Mouse (Mus musculus) intestine, embryonic 16.5 days (tissue): ENCODE data around the gene Cx3cr1. TPM values are rescaled to one million over a fixed set of nuclear protein-coding genes. Genes with fewer than 3 reads are reported as not detected.

Experiments used
- ATAC-seq: fragments of 200-750 bp; cut with Nextera tagmentation; 2 replicates; pipeline ENCODE4 v1.8.0; 2017; ENCODE audit warnings: moderate TSS enrichment, moderate library complexity
- H3K27ac ChIP-seq: fragments of 300-500 bp; sonication (generic); 2 replicates; pipeline ENCODE4 v1.5.1; 2014; ENCODE audit warnings: mild to moderate bottlenecking, low read length
- H3K27me3 ChIP-seq: fragments of 300-500 bp; sonication (generic); replicated peaks from 2 replicates; pipeline ENCODE4 v1.6.1; 2014; ENCODE audit warnings: low read length, control low read depth, mixed read lengths; ENCODE audit not compliant: control insufficient read depth, insufficient read depth
- H3K36me3 ChIP-seq: fragments of 300-500 bp; sonication (generic); 2 replicates; pipeline ENCODE4 v1.6.1; 2014; ENCODE audit warnings: low read length, control low read depth; ENCODE audit not compliant: control insufficient read depth, insufficient read depth
- H3K4me1 ChIP-seq: fragments of 300-500 bp; sonication (generic); 2 replicates; pipeline ENCODE4 v1.6.1; 2014; ENCODE audit warnings: low read length, control low read depth, mixed read lengths; ENCODE audit not compliant: control insufficient read depth, insufficient read depth
- H3K4me2 ChIP-seq: fragments of 300-500 bp; sonication (generic); 2 replicates; pipeline ENCODE4 v1.6.1; 2014; ENCODE audit warnings: low read depth, low read length, control low read depth
- H3K4me3 ChIP-seq: fragments of 300-500 bp; sonication (generic); 2 replicates; pipeline ENCODE4 v1.5.1; 2014; ENCODE audit warnings: mild to moderate bottlenecking, low read length
- H3K9ac ChIP-seq: fragments of 300-500 bp; sonication (generic); 2 replicates; pipeline ENCODE4 v1.6.1; 2014; ENCODE audit warnings: low read depth, low read length
- H3K9me3 ChIP-seq: fragments of 300-500 bp; sonication (generic); 2 replicates; pipeline ENCODE4 v1.6.1; 2016; ENCODE audit warnings: low read length, control low read depth; ENCODE audit not compliant: control insufficient read depth
- WGBS: fragments of 180-500 bp; shearing (Covaris S2); extraction: QIAGEN DNeasy Blood & Tissue Kit; methylation state at CpG from one replicate; pipeline ENCODE4 v1.1.7; 2014; 5-methylcytosine and 5-hydroxymethylcytosine counted together
- polyA plus RNA-seq: library from polyadenylated mRNA; unstranded; fragments of >200 nt; fragmentation: Nextera tagmentation; extraction: Ambion mirVana; gene quantifications from 2 replicates; pipeline ENCODE4 v1.2.1, GENCODE M21; 2015

The Cx3cr1 gene
- polyA plus RNA-seq, 1 experiment from 2014 or later, result 9.2 TPM

DNA sequence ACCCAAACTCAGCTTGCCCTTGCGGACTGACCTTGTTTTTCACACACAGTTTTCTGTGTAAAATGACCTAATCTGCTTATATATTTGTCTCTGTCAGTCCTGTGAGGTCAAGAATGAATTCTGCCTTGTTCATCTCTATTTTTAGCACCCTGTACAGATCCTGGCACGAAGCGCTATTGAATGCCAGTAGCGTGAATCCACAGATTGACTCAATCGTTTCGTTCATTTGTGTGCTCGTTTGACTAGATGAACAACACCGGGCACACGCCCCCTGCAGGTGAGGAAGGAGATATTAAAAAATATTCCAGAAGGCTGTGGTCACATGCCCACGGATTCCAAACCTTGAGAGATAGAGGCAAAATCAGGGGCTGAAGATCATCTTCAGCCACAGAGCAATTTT is 58.1 kb downstream of the Cx3cr1 start:
- under 1% methylated on average over 10 of the region's 10 CpGs for WGBS
- Histone ChIP-seq H3K4me3 (peak overlapping the region; percentile 42), H3K9me3 (peaks cover 3% of the 10 kb centered on the region; the same call in 1 of the 2 replicates), H3K9ac (peak overlapping the region; percentile 3; the same call in 1 of the 2 replicates), H3K27me3 (no peaks in the 10 kb centered on the region), H3K4me1 (peaks cover 7% of the 10 kb centered on the region), H3K36me3 (no peaks in the 10 kb centered on the region), H3K27ac (peak overlapping the region; percentile 66), H3K4me2 (peak overlapping the region; percentile 82)
- ATAC-seq, result peak; percentile 66

- peak; percentile 94 for ATAC-seq
- Histone ChIP-seq H3K4me1 (peaks cover 7% of the 10 kb centered on the region), H3K9me3 (peaks cover 3% of the 10 kb centered on the region; the same call in 1 of the 2 replicates), H3K36me3 (no peaks in the 10 kb centered on the region), H3K27ac (peak overlapping the region; percentile 66), H3K27me3 (no peaks in the 10 kb centered on the region), H3K9ac (peak overlapping the region; percentile 7; the same call in 1 of the 2 replicates), H3K4me3 (peak overlapping the region; percentile 42), H3K4me2 (peak overlapping the region; percentile 82)
- 1% methylated on average over 60 of the region's 60 CpGs for WGBS
Observed at GRCm38 (mm10) chr9:120010781-120011511, 58.7 kb downstream of the Cx3cr1 start.

DNA sequence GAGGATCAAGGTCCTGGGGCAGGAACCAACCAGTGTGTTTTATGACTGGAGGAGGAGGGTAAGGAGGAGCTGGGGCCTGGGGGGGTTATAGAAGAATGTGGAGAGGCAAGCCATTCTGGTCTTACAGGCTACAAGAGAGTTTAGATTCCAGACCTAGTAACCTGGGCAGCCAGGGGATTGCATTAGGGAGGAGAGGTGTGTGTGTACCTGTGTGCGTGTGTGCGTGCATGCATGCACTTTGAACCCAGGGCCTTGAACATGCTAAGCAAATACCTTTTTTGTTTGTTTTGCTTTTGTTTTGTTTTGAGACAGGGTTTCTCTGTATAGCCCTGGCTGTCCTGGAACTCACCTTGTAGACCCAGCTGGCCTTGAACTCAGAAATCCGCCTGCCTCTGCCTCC is 59.8 kb downstream of the Cx3cr1 start:
- Histone ChIP-seq H3K4me2 (no peak overlapping the region), H3K9ac (no peak overlapping the region), H3K27me3 (no peaks in the 10 kb centered on the region), H3K9me3 (peaks cover 3% of the 10 kb centered on the region; the same call in 1 of the 2 replicates), H3K4me3 (no peak overlapping the region), H3K4me1 (peaks cover 7% of the 10 kb centered on the region), H3K27ac (no peak overlapping the region), H3K36me3 (no peaks in the 10 kb centered on the region)
- ATAC-seq, result no peak
- 85% methylated on average over 3 of the region's 3 CpGs for WGBS

DNA sequence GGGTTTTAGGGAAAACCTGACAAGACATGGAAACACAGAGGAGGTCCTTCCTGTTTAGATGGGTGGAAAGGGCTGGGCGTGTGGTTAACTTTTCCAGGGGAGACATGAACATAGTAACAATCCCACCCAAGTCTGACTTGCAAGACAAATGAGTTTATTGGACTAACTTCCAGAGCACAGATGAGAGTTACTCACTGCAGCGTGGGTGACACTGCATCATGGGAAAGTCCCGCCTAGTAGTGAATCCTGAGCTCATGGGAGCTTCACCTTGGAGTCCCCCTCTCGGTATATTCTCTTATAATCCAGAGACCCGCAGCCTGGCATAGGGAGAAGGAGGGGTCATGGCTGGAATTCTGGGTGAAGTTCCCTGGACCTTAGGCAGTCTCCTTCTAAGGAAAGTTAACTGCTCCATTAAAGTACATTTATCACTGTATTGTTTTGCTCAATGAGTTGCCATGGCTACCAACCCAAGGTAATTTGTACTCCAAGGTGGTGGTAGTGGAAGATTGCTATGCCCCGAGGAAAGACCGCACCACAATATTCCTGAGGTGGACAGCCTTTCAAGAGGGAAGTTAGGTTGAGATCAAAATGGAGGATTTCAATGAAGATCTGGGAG is 60.3 kb downstream of the Cx3cr1 start:
- H3K4me2 ChIP-seq, result no peak overlapping the region
- H3K27ac ChIP-seq, result no peak overlapping the region
- WGBS, result 72% methylated on average over 7 of the region's 7 CpGs
- no peak overlapping the region for H3K4me3 ChIP-seq
- H3K4me1 ChIP-seq, result peaks cover 7% of the 10 kb centered on the region
- no peaks in the 10 kb centered on the region for H3K27me3 ChIP-seq
- H3K36me3 ChIP-seq, result no peaks in the 10 kb centered on the region
- peaks cover 3% of the 10 kb centered on the region; the same call in 1 of the 2 replicates for H3K9me3 ChIP-seq
- H3K9ac ChIP-seq, result no peak overlapping the region
- ATAC-seq, result no peak

GRCm38 (mm10) chr9:120007833-120008232 is 61.8 kb downstream of the Cx3cr1 start:
- 90% methylated on average over 1 of the region's 1 CpGs for WGBS
- no peaks in the 10 kb centered on the region for H3K36me3 ChIP-seq
- ATAC-seq, result no peak
- no peak overlapping the region for H3K4me2 ChIP-seq
- H3K27ac ChIP-seq, result no peak overlapping the region
- no peaks in the 10 kb centered on the region for H3K27me3 ChIP-seq
- no peak overlapping the region for H3K4me3 ChIP-seq
- H3K9ac ChIP-seq, result no peak overlapping the region
- H3K9me3 ChIP-seq, result peaks cover 3% of the 10 kb centered on the region; the same call in 1 of the 2 replicates
- H3K4me1 ChIP-seq, result peaks cover 7% of the 10 kb centered on the region

DNA sequence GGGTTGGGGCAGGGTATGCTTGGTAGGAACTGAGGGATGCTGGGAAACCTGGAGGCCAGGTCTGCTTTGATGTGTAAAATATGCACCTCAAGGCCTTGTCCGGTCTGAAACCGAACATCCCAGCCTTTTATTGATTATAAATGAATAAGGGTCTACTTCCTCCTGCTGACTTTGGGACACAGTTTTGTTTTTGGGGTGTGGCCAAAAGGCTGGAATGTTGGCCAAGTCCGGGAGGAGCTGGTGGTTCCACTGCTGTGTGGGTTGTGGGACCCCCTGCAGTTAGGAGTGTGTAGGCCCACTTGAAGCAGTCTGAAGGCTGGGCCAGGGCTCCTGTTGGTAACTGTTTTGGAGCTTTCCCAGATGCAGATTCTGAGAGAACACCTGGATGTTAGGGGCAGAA is 63.7 kb downstream of the Cx3cr1 start:
- Histone ChIP-seq H3K27me3 (no peaks in the 10 kb centered on the region), H3K4me1 (peaks cover 10% of the 10 kb centered on the region), H3K36me3 (no peaks in the 10 kb centered on the region), H3K4me3 (no peak overlapping the region), H3K9me3 (peaks cover 3% of the 10 kb centered on the region; the same call in 1 of the 2 replicates), H3K9ac (no peak overlapping the region), H3K27ac (no peak overlapping the region), H3K4me2 (no peak overlapping the region)
- no peak for ATAC-seq
- WGBS, result 56% methylated on average over 3 of the region's 3 CpGs

DNA sequence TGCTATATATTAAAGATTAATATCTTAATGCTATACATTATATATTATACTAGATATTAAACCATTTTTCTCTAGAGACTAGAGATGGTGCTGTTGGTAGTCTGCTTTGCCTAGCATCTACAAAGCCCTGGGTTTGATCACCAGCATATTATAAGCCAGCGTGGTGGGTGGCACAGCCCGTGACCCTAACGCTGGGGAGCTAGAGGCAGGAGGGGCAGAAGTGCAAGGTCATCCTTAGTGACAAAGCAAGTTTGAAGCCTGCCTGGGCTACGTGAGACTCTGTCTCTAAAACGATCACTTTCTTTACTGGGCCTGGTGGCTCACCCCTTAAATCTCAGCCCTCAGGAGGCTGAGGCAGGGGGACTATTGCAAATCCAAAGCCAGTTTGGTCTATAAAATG is 66.8 kb downstream of the Cx3cr1 start:
- Histone ChIP-seq H3K4me2 (no peak overlapping the region), H3K4me3 (no peak overlapping the region), H3K27me3 (no peaks in the 10 kb centered on the region), H3K4me1 (peaks cover 11% of the 10 kb centered on the region), H3K9ac (no peak overlapping the region), H3K27ac (no peak overlapping the region), H3K9me3 (peaks cover 3% of the 10 kb centered on the region; the same call in 1 of the 2 replicates), H3K36me3 (no peaks in the 10 kb centered on the region)
- no peak for ATAC-seq
- WGBS, result 87% methylated on average over 5 of the region's 5 CpGs

DNA sequence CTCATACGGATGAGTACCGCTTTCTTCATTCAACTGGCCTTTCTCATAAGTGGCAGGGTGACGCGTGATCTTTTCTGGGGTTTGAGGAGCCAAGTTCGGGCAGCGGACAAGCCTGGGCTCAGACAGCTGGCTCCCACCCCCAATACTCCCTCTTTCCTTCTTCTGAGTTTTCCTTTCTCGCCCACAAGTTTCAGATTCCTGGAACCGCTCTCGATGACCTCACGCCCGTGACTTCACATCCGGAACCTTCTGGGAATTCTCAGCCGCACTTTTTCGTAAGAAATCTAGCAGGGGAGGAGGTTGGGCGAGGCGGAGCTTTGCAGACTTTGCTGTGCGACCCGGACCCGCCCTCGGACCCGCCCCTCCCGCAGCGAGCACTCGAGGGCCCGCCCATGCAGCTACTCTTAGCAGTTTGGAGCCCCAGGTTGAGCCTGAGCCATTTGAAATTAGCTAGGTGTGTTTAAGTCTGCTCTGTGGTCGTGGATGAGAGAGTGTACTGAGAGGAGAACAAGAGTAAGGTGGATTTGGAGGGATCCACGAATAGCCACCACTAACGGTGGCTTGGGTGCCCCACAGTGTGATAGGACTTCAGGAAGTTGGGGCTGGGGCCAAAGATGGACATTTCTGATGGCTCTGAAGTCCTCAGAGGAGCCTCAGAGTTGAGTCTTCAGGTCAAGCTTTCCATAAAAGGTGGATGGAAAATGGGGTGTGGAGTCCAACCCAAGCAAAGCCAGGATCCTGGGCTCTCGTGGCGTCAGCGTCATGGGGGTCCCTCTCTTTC is 67.5 kb downstream of the Cx3cr1 start:
- H3K36me3 ChIP-seq, result no peaks in the 10 kb centered on the region
- H3K4me1 ChIP-seq, result peaks cover 11% of the 10 kb centered on the region
- H3K9ac ChIP-seq, result peak overlapping the region; percentile 70
- H3K4me3 ChIP-seq, result peak overlapping the region; percentile 51
- H3K4me2 ChIP-seq, result peak overlapping the region; percentile 77
- WGBS, result 8% methylated on average over 31 of the region's 31 CpGs
- peak overlapping the region; percentile 88 for H3K27ac ChIP-seq
- peak; percentile 97 for ATAC-seq
- H3K27me3 ChIP-seq, result no peaks in the 10 kb centered on the region
- H3K9me3 ChIP-seq, result no peaks in the 10 kb centered on the region

DNA sequence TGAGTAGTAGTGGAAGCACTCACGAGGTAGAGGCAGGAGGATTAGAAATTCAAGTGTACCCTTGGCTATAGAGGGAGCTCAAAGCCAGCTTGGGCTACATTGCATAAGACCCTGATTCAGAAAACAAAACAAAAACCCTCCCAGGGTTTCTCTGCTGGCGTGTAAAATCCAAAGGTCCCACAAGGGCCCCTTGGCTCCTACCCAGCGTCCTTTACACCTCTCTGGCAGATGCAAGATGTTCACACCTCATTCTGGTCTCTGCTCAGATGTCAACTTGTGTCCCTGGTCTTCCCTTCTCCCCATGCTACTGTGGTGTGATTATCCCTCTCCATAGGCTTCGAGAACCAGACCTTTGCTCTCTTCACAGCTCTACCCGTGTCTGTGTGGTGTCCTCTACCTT is 68.9 kb downstream of the Cx3cr1 start:
- ATAC-seq, result no peak
- no peak overlapping the region for H3K4me2 ChIP-seq
- H3K4me3 ChIP-seq, result no peak overlapping the region
- H3K36me3 ChIP-seq, result no peaks in the 10 kb centered on the region
- H3K9ac ChIP-seq, result no peak overlapping the region
- peaks cover 11% of the 10 kb centered on the region for H3K4me1 ChIP-seq
- WGBS, result 79% methylated on average over 5 of the region's 5 CpGs
- no peaks in the 10 kb centered on the region for H3K9me3 ChIP-seq
- H3K27ac ChIP-seq, result no peak overlapping the region
- no peaks in the 10 kb centered on the region for H3K27me3 ChIP-seq
